Mouse (Mus musculus): ENCODE data around the gene Scnm1.

DNA sequence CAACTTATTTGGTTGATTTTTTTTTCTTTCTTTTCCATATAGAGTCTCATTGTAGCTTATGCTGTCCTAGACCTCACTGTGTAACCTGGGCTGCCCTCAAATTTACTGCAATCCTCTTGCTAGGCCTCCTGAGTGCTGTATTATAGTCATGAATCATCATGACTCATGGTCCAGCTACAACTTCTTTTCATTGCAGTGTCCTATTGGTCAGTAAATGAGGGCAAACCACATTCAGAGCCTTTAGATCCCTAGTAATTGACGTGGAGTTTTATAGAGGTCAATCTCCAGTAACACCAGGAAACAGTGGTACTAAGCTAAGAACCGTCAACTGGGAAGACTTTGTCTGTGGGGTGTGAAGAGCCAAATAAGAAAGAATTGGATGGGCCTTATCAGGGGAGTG is 16.1 kb downstream of the Scnm1 start:
- TF ChIP-seq CTCF (IDR thresholded peaks at IDR 0.05; ENCODE audit: low read depth) (no peak), EP300 (IDR thresholded peaks at IDR 0.05; ENCODE audit: low read depth) (no peak)

Data from heart, postnatal 0 days (tissue).